Mouse (Mus musculus): ENCODE data around the gene Dad1. TPM values are rescaled to one million over a fixed set of nuclear protein-coding genes. Genes with fewer than 3 reads are reported as not detected.

Dad1 gene
- total RNA-seq, 2 experiments from 2014 or later = 89.9 to 92.3 TPM

GRCm38 (mm10) chr14:54226911-54227811 lies 26.7 kb downstream of the Dad1 start:
- no peak for DNase-seq (ENCODE audit: low spot score in 2 of 2)

- no peak for DNase-seq (ENCODE audit: low spot score in 2 of 2)
These were observed 28.2 kb downstream of the Dad1 start for GRCm38 (mm10) chr14:54225725-54226124.

DNA sequence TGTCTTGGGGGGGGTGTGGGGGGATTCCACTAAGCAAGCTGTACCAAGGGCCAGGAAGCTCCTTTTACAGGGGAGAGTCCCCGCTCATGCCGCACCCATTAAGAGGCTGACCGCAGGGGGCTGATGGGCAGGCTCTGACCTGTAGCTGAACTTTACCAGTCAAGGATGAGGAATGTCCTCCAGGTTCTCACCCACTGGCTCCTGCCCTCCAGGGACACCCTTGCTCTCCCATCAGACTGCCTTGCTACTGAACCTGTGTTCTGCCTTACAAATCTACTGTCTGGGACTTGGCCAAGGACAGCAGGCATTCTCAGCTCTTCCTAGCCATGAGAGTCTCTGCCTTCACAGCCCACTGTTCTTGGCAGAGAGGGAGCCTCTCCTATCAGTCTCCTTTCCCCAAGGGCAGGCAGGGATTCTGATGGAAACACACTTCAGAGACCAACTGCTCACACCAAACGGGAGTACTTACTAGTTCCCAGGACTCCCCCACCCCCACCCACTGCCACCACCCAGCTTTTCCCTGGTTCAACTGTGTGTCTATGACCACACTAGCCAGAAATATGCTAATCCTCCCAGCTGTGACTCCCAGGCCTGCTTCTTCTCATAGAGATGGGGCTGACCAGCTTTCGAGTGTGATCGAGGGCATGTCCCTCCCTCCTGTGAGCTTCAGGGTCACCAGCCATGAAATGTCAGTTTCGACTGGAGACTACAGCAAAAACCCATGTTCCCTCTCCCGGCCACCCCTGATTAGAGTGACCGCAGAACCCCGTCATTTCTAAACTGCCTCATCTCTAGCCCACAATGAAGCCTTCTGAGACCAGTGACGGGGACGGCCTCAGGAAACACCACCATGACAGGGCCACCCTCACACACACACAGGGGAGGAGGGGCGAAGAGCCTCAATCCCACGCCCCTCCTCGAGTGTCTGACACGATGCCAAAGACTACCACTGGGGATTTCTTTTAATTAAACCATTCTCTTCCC lies 29.1 kb downstream of the Dad1 start:
- DNase-seq (ENCODE audit: low spot score in 2 of 2) = no peak

- DNase-seq (ENCODE audit: low spot score in 2 of 2) = no peak
These were observed 29.9 kb downstream of the Dad1 start for GRCm38 (mm10) chr14:54224064-54224417.

- no peak for DNase-seq (ENCODE audit: low spot score in 2 of 2)
These were observed 30.4 kb downstream of the Dad1 start for GRCm38 (mm10) chr14:54223315-54224063.

DNA sequence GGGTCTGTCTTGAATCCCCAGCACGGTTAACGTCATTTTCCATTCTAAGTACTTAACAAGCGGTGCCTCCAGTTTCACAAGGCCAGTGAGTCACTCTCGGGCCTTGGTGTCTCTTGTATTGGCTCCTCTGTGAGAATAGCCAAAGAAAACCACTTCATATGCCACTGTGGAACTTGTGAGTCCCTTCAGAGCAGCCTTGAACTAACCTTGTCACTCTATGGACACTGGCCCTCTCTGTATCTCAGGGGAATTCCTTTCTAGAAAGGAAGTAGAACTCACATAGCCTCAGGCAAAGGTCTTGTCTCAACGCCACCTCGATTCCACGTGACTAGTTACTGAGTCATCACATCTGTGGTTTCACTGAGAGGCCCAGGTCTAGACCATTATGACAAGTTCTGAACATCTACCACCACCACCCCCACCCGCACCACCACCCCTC lies 31.6 kb downstream of the Dad1 start:
- DNase-seq (ENCODE audit: low spot score in 2 of 2) = no peak

DNA sequence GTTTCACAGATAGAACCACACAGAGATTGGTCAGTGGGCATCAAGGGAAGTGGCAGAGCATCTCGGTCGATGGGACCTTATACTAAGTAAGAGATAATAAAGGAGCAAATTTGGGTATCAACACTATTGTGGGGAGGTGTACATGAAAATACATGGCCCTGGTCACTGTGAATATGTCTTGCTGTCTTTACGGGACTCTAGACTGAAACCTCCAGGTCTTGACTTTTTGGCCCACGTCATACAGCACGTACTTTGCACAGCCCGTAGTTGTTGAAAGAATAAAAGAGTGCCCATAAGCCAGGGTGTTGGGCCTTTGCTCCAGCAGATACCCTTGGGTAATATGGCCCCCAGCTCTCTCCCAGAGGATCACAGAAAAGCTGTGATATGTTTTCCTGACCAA lies 32.3 kb downstream of the Dad1 start:
- no peak for DNase-seq (ENCODE audit: low spot score in 2 of 2)

GRCm38 (mm10) chr14:54220726-54221494 lies 33.0 kb downstream of the Dad1 start:
- no peak for DNase-seq (ENCODE audit: low spot score in 2 of 2)

DNA sequence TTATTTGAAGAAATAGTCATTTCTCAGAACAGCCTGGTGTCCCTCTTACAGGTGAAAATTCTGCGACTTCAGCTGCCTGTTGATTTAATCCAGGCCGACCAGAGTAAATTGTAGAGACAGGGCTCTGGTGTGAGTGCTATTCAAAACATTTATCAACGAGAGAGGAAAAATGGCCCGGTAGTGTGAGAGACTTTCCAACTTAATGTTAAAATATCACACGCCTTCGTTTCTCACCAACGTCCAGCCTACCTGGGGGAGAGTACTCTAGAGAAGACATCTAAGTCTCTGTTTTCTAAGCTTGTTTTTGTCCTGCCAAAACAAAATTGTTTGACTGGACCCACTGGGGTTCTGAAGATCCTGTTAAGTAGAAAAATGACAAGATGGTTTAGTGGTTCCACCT lies 34.1 kb downstream of the Dad1 start:
- DNase-seq (ENCODE audit: low spot score in 2 of 2) = no peak

DNA sequence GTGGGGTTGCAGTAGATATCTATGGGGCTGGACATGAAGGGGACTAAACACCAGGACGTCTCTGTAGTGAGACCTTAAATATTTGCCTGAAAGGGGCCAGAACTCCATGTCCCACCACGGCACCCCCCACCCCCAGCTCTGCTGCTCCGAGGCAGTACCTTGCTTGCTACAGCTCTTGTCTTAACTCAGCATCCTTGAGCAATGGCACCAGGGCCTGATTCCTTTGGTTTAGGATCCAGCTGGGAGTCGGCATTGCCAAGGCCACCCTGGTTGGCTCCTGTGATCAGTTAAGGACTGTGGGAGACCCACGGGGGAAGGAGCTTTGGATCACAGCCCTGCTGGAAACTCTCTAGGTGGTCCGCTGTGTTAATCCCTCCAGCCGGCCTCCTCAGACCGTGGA lies 34.6 kb downstream of the Dad1 start:
- no peak for DNase-seq (ENCODE audit: low spot score in 2 of 2)

GRCm38 (mm10) chr14:54218721-54219120 lies 35.2 kb downstream of the Dad1 start:
- DNase-seq (ENCODE audit: low spot score in 2 of 2) = no peak

DNA sequence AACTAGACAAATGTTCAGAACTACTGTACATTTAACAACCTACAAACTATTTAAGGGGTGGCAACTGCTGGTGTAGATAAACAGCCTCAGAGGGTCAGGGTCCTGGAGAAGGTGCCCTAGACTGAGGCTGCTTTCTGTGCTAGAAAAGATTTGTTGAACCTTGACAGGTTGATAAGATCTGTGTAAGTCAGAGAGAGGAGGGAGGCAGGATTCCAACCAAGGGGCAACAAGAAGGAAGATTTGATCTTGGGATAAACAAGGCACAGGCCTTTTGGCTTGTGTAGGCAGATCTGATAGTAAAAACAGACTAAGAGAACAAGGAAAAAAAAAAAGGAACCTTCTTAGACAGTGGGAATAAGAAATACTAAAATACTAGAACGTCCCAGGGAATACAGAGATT lies 35.7 kb downstream of the Dad1 start:
- no peak for DNase-seq (ENCODE audit: low spot score in 2 of 2)

DNA sequence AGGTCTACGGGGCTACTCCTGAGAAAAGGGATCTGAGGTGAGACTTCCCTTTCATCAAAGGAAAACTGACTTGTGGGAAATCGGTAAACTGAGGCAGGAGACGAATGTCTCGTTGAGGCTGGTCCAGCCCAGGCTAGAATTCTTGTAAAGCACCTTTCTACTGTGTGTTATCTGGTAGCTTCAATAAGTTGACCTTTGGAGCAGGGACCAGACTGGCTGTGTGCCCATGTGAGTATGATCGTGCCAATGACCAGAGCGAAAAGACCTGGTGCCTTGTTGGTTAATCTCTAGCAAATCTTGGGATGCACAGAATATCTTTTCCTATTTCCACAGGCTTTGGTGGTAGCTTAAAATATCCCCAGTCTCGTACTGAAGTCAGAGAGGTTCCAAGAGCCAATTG lies 37.8 kb downstream of the Dad1 start:
- no peak for DNase-seq (ENCODE audit: low spot score in 2 of 2)

GRCm38 (mm10) chr14:54214901-54215300 lies 39.0 kb downstream of the Dad1 start:
- no peak for DNase-seq (ENCODE audit: low spot score in 2 of 2)

GRCm38 (mm10) chr14:54214477-54214876 lies 39.4 kb downstream of the Dad1 start:
- DNase-seq (ENCODE audit: low spot score in 2 of 2) = no peak

GRCm38 (mm10) chr14:54213734-54214133 lies 40.2 kb downstream of the Dad1 start:
- DNase-seq (ENCODE audit: low spot score in 2 of 2) = no peak

DNA sequence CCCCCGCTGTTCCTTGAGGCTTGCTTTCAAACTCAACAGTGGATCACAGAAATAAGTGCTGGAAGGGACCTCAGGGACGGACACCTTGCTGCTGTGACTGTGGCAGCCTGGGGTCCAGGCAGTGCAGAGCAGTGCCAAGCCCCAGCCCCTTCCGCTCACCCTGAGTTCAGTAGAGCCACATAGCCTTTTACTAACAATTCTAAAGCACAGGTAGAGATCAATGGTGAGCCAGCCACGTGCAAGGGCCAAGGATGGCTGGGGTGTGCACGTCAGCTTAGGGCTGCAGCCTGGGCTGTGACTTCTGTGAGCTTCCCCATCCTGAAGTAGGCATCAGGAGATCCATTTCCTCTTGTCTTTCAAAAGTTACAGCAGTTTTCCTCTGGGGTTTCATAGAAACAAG lies 42.1 kb downstream of the Dad1 start:
- DNase-seq (ENCODE audit: low spot score in 2 of 2) = no peak

DNA sequence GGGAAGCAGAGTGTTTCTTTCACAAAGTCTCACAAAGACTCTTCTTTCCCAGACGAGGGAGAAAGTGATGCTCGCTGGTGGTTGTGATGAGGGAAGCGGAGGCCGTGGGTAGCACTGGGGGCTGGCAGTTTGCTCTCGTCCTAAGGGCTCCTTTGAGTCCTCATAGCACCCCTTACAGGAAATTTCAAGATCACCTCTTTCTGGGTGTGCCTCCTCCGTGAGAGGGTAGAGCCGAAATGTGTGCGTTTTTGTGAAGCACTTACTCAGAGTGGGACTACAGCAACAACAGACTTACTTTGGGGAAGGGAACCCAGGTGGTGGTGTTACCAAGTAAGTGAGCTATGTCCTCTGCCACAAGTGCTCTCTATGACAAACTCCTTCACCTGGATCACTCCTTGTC lies 42.7 kb downstream of the Dad1 start:
- DNase-seq (ENCODE audit: low spot score in 2 of 2) = no peak

GRCm38 (mm10) chr14:54210401-54210800 lies 43.5 kb downstream of the Dad1 start:
- DNase-seq (ENCODE audit: low spot score in 2 of 2) = no peak

DNA sequence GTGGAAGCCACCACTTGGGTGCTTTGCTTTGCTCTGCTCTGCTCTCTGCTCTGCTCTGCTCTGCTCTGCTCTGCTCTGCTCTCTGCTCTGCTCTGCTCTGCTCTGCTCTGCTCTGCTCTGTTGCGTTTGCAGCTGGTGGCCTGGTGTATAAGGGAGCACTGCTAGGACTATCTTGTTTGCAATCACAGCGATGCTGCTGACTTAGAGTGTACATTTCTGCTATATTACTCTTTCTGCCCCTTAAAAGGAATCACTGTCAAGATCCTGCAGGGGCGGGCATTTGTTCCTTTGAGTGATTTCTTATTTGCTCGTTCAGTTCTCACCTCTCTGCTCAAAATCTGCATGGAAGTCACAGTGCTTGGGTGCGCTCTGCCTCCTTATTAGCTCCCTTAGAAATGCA lies 44.0 kb downstream of the Dad1 start:
- no peak for DNase-seq (ENCODE audit: low spot score in 2 of 2)

- DNase-seq (ENCODE audit: low spot score in 2 of 2) = no peak
These were observed 45.2 kb downstream of the Dad1 start for GRCm38 (mm10) chr14:54208741-54209140.

All from gastrocnemius, postnatal 4 days (tissue).